Mouse (Mus musculus) kidney, postnatal 14 days (tissue): ENCODE results near the gene Zfp207.
A peak's percentile ranks its signal among the peaks of the same experiment; 100 is the strongest.
"Not testable (repeated sequence)": the region's sequence is repeated elsewhere in the genome, so short reads cannot be mapped to it uniquely, and the experiment has no call there.

Experiments used
- DNase-seq: peaks from one replicate; pipeline ENCODE4 v3.0.0; 2022; ENCODE audit warnings: mixed read lengths

Zfp207 gene

GRCm38 (mm10) chr11:80417085-80417484 is 34.0 kb downstream of the Zfp207 start:
- DNase-seq, result no peak

- no peak for DNase-seq
Measured at GRCm38 (mm10) chr11:80419743-80420142, 36.7 kb downstream of the Zfp207 start.

- no peak for DNase-seq
Measured at GRCm38 (mm10) chr11:80420202-80420984, 37.3 kb downstream of the Zfp207 start.

- no peak for DNase-seq
Measured at GRCm38 (mm10) chr11:80421421-80422047, 38.5 kb downstream of the Zfp207 start.

GRCm38 (mm10) chr11:80424691-80425090 is 41.6 kb downstream of the Zfp207 start:
- DNase-seq, result no peak

GRCm38 (mm10) chr11:80425247-80425778 is 42.2 kb downstream of the Zfp207 start:
- no peak for DNase-seq

GRCm38 (mm10) chr11:80426029-80426813 is 43.1 kb downstream of the Zfp207 start:
- DNase-seq, result not testable (repeated sequence)

GRCm38 (mm10) chr11:80428381-80429008 is 45.4 kb downstream of the Zfp207 start, which contains the start of gene Psmd11:
Psmd11 (plus strand) TSS chr11:80428615.
- DNase-seq, result peak; percentile 97

- peak; percentile 48 for DNase-seq
Measured at GRCm38 (mm10) chr11:80429009-80429475, 46.0 kb downstream of the Zfp207 start.

- no peak for DNase-seq
Measured at GRCm38 (mm10) chr11:80429500-80430166, 46.6 kb downstream of the Zfp207 start.

- DNase-seq, result no peak
Measured at GRCm38 (mm10) chr11:80430366-80430910, 47.4 kb downstream of the Zfp207 start.

- no peak for DNase-seq
Measured at GRCm38 (mm10) chr11:80446916-80447315, 63.8 kb downstream of the Zfp207 start.

- DNase-seq, result no peak
Measured at GRCm38 (mm10) chr11:80449859-80450258, 66.8 kb downstream of the Zfp207 start.

GRCm38 (mm10) chr11:80452242-80452641 is 69.2 kb downstream of the Zfp207 start:
- no peak for DNase-seq

GRCm38 (mm10) chr11:80453198-80453597 is 70.1 kb downstream of the Zfp207 start:
- DNase-seq, result no peak
